Mouse (Mus musculus): ENCODE measurements around the gene Vmn1r81.

Gene Vmn1r81

DNA sequence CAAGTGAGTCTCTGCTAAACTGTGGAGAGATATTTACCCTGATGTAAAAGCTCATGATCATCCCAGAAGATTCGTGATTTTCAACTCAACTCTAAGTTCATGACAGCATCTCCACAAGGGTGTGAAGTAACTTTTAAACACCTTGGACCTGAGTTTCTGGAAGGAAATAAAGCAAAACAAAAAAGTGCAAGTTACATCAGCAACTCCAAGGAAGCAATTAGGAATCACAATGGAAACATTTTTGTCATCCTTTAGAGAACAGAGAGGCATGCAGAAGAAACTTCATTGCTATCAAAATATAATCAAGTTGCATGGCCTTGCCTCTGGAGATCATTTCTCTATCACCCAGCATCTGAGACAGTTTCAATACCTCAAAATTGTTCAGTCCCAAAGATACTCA is at the start of gene Vmn1r81:
Gene Vmn1r81, minus strand, starts transcription at position 101 of the 400 bp plus-strand sequence.
- no peak for DNase-seq (ENCODE audit: low spot score)

DNA sequence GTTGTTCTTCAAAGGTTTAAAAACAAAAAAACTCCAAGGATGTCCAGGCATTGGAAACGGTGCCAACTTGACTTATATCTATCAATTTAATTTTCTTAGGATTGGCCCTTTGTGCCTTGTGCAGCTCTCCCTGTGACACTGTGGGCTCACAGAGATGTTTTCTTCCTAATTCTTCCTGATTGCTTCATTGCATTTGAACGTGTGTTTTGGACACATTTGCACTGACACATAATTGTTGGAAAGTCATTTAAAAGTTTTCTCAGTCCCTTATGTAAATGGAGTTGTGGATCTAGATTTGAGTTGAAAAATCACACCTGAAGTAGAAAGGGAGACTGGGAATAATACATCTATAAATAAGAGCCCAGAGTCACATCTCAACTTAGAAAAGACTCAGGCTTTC is 32.1 kb upstream of the Vmn1r81 start, which contains the start of gene Vmn1r82:
Gene Vmn1r82, plus strand, starts transcription at position 301 of the 400 bp plus-strand sequence.
- no peak for DNase-seq (ENCODE audit: low spot score)

GRCm38 (mm10) chr7:12204141-12204540 is 63.9 kb downstream of the Vmn1r81 start:
- no peak for DNase-seq (ENCODE audit: low spot score)
